Mouse (Mus musculus): ENCODE measurements around the gene Clic4.

GRCm38 (mm10) chr4:135287975-135288374 is 15.4 kb upstream of the Clic4 start:
- TF ChIP-seq CTCF (IDR thresholded peaks at IDR 0.05; ENCODE audit: extremely low read depth, insufficient read depth, insufficient read length, insufficient replicate concordance) (no peak), POLR2A (IDR thresholded peaks at IDR 0.05; ENCODE audit: low read depth, low read length) (no peak)
